Mouse (Mus musculus) stomach, postnatal 0 days (tissue): Measurements from ENCODE around the gene Ints12.

Experiments used
- CTCF ChIP-seq: IDR thresholded peaks from 2 replicates; pipeline ENCODE4 v1.5.1; 2016; ENCODE audit warnings: antibody characterized with exemption, low read depth, mild to moderate bottlenecking, moderate library complexity
- EP300 ChIP-seq: optimal IDR thresholded peaks from 2 replicates; pipeline ENCODE3; 2016; ENCODE audit warnings: antibody characterized with exemption

GRCm38 (mm10) chr3:133104436-133104835 is 12.8 kb downstream of the Ints12 start:
- TF ChIP-seq CTCF (no peak), EP300 (no peak)
